Mouse (Mus musculus) induced T-regulatory cell, adult 2 months (primary cell): ENCODE data around the gene Tradd.
A peak's percentile ranks its signal among the peaks of the same experiment; 100 is the strongest.
"Not testable (repeated sequence)": the region's sequence is repeated elsewhere in the genome, so short reads cannot be mapped to it uniquely, and the experiment has no call there.

ENCODE experiments used
- DNase-seq: peaks from one replicate; pipeline ENCODE4 v3.0.0-alpha.2; 2012; ENCODE audit warnings: low read depth

The Tradd gene

DNA sequence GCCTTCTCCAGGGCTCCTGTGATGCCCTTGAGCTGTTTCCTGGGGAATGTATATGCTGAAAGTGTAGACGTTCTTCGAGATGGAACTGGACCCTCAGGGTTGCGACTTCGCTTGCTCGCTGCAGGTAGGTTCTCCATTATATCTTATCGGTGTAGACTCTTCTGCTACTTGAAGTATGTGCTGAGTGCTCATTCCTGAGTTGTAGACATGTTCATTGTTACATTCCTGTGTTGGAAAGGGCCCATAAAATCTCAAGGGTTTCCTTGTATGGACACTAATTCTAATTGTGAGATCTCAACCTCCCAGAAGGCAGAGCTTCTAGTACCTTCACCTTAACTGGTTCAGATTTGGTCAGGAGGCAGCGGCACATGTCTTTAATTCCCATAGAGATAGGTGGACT lies 23.4 kb downstream of the Tradd start:
- DNase-seq: no peak

DNA sequence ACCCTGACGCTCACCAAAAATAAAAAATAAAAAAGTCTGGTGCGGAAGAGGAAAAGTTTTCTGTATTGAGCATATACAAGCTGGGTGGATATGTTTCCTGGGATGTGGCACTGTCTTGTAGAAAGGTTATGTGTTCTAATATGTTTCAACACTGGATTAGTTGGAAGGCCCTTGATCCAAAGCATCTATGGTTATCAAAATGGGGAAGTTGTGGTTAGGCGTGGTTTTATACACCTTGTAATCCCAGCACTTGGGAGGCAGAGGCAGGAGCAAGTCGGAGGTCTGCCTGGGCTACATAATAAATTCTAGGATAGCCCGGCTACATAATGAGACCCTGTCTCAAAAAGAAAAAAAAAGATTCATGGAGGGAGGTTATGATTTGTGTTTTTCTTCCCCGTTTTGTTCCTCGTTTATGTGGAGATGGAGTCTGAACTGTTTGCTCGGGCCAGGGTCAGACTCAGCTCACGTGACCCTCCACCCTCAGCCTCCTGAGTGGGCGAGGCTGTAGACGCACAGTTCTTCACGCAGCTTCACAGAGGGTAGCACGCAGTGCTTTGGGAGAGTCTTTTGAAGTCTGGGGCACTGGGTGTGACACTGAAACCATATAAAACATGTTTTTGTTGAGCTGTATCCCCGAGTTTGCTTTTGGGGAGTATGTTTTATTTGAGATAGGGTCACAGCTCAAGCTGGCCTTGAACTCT lies 26.8 kb downstream of the Tradd start:
- no peak for DNase-seq

DNA sequence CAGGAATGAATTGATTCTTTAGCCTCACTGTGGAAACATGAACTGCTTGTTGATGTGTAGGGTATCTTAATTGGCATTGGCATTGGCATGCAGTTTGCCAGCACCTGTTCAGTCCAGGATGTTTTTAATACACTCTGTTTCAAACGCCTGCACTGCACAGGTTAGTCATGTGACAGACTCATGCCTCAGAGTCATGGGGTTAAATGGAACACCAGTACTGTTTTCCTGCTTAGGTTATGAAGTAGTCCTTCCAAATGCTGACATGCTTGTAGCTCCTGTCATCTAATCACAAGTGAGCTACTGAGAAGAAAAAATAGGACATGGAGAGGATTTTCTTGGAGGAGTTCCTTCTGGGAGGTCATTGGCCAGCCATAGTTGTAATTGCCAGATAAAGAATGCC lies 29.2 kb downstream of the Tradd start:
- no peak for DNase-seq

DNA sequence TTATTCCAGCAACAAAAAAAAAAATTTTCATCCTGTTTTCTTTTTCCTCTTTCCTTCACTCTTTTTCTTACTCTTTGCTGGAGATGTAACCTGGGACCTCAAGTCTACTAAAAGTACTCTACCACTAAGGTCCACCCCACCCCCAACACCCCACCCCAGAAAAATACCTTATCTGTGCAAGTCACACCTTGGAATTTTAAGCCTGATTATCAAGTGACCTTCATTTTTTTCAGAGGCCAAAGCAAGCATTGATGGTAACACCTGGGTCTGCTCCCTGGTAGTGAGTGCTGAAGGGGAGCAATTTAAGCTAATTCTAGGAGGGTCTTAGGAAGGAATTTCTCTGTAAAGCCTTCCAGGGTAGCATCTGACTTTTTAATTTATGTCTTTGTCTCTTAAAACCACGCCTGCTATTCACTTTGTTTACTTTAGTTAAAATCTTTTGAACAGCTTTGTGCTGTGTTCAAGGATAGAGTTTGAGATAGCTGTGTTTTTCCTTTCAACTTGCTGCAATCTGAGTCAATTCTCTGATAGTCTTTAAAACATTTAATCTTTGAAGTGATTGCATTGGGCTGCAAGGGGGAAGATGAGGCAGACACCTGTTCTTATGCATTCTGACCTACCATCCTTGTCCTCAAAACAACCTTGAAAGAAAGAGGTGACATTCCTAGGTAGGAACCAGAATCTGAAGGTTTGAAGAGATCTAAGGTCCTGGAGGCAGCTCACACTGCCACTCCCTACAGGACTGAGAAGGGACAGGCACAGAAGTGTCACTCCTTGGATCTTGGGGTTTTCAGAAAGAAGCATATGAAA lies 31.1 kb downstream of the Tradd start:
- DNase-seq: no peak

DNA sequence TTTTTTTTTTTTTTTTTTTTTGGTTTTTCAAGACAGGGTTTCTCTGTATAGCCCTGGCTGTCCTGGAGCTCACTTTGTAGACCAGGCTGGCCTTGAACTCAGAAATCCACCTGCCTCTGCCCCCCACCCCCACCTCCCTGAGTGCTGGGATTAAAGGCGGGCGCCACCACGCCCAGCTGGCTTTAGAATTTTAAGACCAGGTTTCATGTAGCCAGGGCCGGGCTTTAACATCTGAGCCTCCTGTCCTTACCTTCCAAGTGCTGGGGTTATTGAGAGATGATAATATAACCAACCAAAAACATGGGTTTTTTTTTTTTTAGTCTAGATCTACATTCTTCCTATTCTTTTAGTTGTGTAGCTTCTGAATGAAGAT lies 32.1 kb downstream of the Tradd start:
- not testable (repeated sequence) for DNase-seq

DNA sequence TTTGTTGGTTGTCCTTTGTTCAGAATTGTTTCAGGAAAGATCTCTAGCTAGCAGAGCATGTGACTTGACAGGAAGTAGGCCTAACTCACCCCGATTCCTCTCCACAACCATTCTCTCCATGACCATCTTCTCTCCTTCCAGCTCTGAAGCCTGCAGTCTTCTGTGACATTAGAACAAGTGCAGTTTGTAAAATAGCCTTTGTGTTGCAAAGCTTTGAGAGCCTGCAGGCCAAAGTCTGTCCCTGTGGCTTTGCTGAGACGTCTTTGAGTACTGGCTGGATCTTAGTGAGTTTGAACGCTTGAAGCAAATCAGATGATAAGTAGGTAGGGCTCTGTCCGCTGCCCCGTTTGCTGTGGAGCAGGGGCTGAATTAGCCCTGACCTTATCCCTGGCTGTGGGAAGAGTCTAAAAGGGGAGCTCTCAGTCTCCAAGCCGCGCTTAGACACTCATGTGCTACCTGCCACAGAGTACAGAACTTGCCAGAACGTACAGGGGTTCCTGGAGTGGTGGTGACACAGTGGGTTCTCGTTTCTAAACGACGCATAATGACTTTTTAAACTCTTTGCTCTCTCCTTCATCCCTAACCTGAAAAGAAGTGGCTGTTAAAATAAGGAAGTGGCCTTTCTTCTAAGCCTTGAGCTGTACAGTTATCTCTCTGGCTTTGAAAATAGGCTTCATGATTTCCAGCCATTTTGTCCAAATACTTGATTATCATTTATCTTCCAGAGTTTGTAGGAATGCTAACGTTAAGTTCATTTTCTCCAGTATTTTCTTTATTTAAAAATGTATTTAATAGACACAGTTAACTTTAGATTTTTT lies 32.7 kb downstream of the Tradd start:
- DNase-seq: no peak

GRCm38 (mm10) chr8:105225917-105226316 lies 38.5 kb downstream of the Tradd start:
- peak; percentile 40 for DNase-seq

GRCm38 (mm10) chr8:105225272-105225593 lies 39.2 kb downstream of the Tradd start:
- no peak for DNase-seq

- DNase-seq: peak; percentile 97
Measured at GRCm38 (mm10) chr8:105224413-105225271, 39.8 kb downstream of the Tradd start, which contains the start of gene D230025D16Rik. Gene D230025D16Rik, plus strand, starts transcription at chr8:105225145.

GRCm38 (mm10) chr8:105223850-105224249 lies 40.6 kb downstream of the Tradd start:
- no peak for DNase-seq

DNA sequence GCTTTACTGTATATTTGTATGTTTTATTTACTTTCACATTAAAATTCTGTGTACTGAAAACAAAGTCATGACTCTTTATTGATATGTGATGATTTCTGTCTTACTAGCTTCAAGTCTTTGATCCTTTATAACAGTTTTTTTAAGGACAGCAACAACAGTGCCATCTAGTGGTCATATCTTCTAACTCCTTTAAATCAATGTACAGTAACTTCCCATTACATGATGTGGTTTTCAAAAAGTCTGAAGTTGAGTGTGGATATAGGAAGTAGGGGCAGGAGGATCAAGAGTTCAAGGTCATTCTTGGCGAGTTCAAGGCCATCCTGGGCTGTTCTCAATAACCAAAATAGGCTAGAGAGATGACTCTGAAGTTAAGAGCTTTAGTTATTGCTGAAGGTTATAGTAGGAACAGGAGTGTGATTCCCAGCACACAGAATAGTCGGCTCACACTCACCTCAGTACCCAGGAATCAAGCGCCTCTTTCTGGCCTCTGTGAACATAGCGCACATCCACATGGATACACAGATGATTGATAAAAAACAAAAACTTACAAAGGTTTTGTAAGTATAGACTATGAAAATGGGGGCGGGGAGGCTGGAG lies 46.4 kb downstream of the Tradd start:
- DNase-seq: peak; percentile 84

DNA sequence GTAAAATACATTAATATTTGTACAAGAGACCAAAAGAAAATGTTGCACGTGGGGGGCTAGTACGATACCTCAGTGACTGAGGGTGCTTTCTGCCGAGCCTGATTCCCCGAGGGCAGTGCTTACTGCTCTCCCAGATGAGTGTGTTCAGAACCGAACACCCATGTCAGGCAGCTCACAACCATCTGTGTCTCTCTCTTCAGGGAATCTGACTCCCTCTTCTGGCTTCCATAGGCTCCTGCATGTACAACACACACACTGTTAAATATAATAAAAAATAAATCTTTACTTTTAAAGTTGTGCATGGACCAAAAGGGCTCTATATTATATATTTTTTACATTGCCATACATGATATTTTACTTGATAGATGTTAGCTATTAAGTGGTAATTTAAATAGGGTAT lies 50.3 kb downstream of the Tradd start:
- no peak for DNase-seq

DNA sequence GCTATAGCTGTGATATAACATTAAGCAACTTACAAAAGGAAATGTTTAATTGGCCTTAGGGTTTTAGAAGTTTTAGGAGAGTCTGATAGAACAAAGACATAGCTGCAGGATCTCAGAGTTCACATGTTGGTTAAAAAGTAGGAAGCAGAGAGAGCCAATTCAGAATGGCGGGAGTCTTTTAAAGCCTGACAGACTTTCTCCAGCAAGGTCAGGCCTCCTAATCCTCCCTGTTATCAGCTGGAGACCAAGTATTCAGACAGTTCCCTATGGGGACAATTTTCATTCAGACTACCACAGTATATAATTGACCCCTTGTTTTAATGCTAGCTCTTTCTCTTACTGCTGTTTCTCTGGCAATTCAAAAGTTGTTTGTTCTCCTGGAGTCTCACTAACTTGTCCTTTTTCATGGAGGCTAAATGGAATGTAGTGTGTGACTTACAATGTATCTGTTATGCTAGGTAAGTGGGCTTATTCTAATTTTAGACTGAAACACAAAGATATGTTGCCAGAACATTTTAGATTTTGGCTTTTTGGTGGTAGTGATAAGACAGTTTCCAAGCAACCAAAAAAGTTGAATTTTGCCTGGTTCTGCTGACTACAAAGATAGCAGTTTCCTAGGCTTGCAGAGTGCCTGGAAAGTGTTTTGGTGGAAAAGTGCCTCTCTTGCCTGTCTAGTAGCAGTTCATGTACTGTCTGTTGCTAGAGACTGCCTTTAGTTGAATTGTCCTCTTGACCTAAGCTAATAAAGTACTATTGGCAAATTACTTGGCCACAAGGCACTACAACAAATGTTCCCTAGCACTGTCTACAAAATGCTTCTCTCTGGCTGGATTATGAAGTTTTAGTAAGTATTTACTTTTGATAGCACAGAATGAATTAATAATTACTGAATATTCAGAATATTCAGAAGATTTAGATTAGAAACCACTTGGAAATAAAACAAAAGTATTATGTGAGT lies 55.0 kb downstream of the Tradd start:
- no peak for DNase-seq
